9 mouse cellular contexts compared by ENCODE assay signal in genomic region chr7:45786136-45786578, GRCm38 (mm10). TPM values are rescaled to one million over a fixed set of nuclear protein-coding genes. Genes with fewer than 3 reads are reported as not detected.
DNase-seq lines count a peak whose midpoint lies in the region; ATAC-seq and TF ChIP-seq lines count a peak whose summit lies in the region.
"Had no signal": no experiment of that assay in that cellular context is flagged by ENCODE, and none has a peak within 500 bp of the region (broad histone marks: within the 10 kb centered on the region; RNA-seq: fewer than 3 reads in every experiment).

No protein-coding gene starts in this region.

- WGBS in forebrain, embryonic 13.5 days = under 1% methylated on average over 14 of the region's 14 CpGs
- WGBS in limb, embryonic 13.5 days = 0% methylated on average over 14 of the region's 14 CpGs

- intact Hi-C loops in left cerebral cortex, postnatal 4 days (cut with DNase I) = no loop called here

- no peak for TF ChIP-seq CTCF in testis, adult 2 months (IDR thresholded peaks at IDR 0.05; ENCODE audit: control insufficient read depth, insufficient read depth, insufficient replicate concordance, low read depth, low read length)

- peaks cover 31% of the 10 kb centered on the region for H3K4me1 ChIP-seq in forebrain, embryonic 13.5 days
- H3K4me1 ChIP-seq in limb, embryonic 13.5 days = peaks cover 32% of the 10 kb centered on the region
- H3K4me1 ChIP-seq in testis, adult 2 months (ENCODE audit: control insufficient read depth, insufficient read depth, low read length) = peaks cover 32% of the 10 kb centered on the region

- no peaks in the 10 kb centered on the region for H3K27me3 ChIP-seq in forebrain, embryonic 13.5 days
- H3K27me3 ChIP-seq in limb, embryonic 13.5 days = 0 out of 2 replicates have a peak, but pooled peaks cover 4% of the 10 kb centered on the region
- no peaks in the 10 kb centered on the region for H3K27me3 ChIP-seq in testis, adult 2 months (ENCODE audit: control insufficient read depth, insufficient read depth, low read length)

- peak overlapping the region; percentile 92 for H3K9ac ChIP-seq in forebrain, embryonic 13.5 days
- peak overlapping the region; percentile 72 for H3K9ac ChIP-seq in limb, embryonic 13.5 days

- peak; percentile 39 for ATAC-seq in forebrain, embryonic 13.5 days
- ATAC-seq in limb, embryonic 13.5 days (ENCODE audit: low FRiP score, low read depth) = peak; percentile 80
- no peak for ATAC-seq in granulocyte monocyte progenitor cell, adult 5-6 weeks (replicated peaks; ENCODE audit: poor library complexity, severe bottlenecking)

- peak; percentile 86 for DNase-seq in left cerebral cortex, postnatal 4 days
- DNase-seq in left cerebral cortex, adult 11 months (ENCODE audit: low spot score) = no peak
- DNase-seq in cerebellum, adult 11-12 months = peak; percentile 87
- no peak for DNase-seq in adrenal gland, postnatal 25 days

- TF ChIP-seq POLR2A in testis, adult 2 months (IDR thresholded peaks at IDR 0.05; ENCODE audit: control insufficient read depth, low read depth, low read length) = no peak

- H3K36me3 ChIP-seq in forebrain, embryonic 13.5 days (ENCODE audit: poor library complexity, severe bottlenecking) = peaks cover 40% of the 10 kb centered on the region
- H3K36me3 ChIP-seq in limb, embryonic 13.5 days = peaks cover 37% of the 10 kb centered on the region
- no peaks in the 10 kb centered on the region for H3K36me3 ChIP-seq in testis, adult 2 months (ENCODE audit: control insufficient read depth, insufficient read depth, low read length)

- peak overlapping the region; percentile 91 for H3K4me2 ChIP-seq in forebrain, embryonic 13.5 days
- H3K4me2 ChIP-seq in limb, embryonic 13.5 days (replicated peaks) = peak overlapping the region; percentile 85

- H3K27ac ChIP-seq in forebrain, embryonic 13.5 days = peak overlapping the region; percentile 97
- H3K27ac ChIP-seq in limb, embryonic 13.5 days = peak overlapping the region; percentile 66; the same call in 1 of the 2 replicates
- H3K27ac ChIP-seq in testis, adult 2 months (ENCODE audit: control insufficient read depth, insufficient read depth, low read depth, low read length) = no peak overlapping the region

- peak overlapping the region; percentile 93 for H3K4me3 ChIP-seq in forebrain, embryonic 13.5 days
- peak overlapping the region; percentile 88 for H3K4me3 ChIP-seq in limb, embryonic 13.5 days
- H3K4me3 ChIP-seq in testis, adult 2 months (ENCODE audit: control insufficient read depth, low read depth, low read length) = peak overlapping the region; percentile 74

- H3K9me3 ChIP-seq in forebrain, embryonic 13.5 days (replicated peaks) = no peaks in the 10 kb centered on the region
- no peaks in the 10 kb centered on the region for H3K9me3 ChIP-seq in limb, embryonic 13.5 days

RNA-seq across cellular contexts. Expression of gene Sult2b1, which starts 1.7 kb away (rescaled TPM):
- 1 to 10 TPM; 4.9 to 5.5 TPM for total RNA-seq in left cerebral cortex, postnatal 4 days (2021)
- 4.1 and 4.4 TPM in 2 replicates for polyA plus RNA-seq in forebrain, embryonic 13.5 days (2015; fragmentation: Nextera tagmentation; extraction: Ambion mirVana)
- polyA plus RNA-seq in limb, embryonic 13.5 days (2015; fragmentation: Nextera tagmentation; extraction: Ambion mirVana) = 3.1 and 3.7 TPM in 2 replicates
- 8.8 and 9.5 TPM in 2 replicates for polyA plus RNA-seq in testis, adult 2 months (2012; rRNA removed)
- total RNA-seq in adrenal gland, postnatal 25 days (2021) = 0.90 and 1.1 TPM in 2 replicates
- total RNA-seq in granulocyte monocyte progenitor cell, adult 5-6 weeks (2014; fragmentation: Nextera tagmentation) = 1.3 and 3.3 TPM in 2 replicates
- 0.39 TPM in 1 of 2 replicates, not detected in the other for total RNA-seq in granulocyte monocyte progenitor cell, adult 5-6 weeks (2017)

RNA-seq across cellular contexts. Expression of gene Lmtk3, which starts 2.6 kb away (rescaled TPM):
- 100 to 1,000 TPM; 304 to 352 TPM for total RNA-seq in left cerebral cortex, postnatal 4 days (2021)
- polyA plus RNA-seq in forebrain, embryonic 13.5 days (2015; fragmentation: Nextera tagmentation; extraction: Ambion mirVana) = 12.4 and 13.1 TPM in 2 replicates
- polyA plus RNA-seq in limb, embryonic 13.5 days (2015; fragmentation: Nextera tagmentation; extraction: Ambion mirVana) = 4.3 and 4.9 TPM in 2 replicates
- 23.1 and 26.1 TPM in 2 replicates for polyA plus RNA-seq in testis, adult 2 months (2012; rRNA removed)
- total RNA-seq in adrenal gland, postnatal 25 days (2021) = 10.0 and 14.8 TPM in 2 replicates
- not detected in 2 replicates for total RNA-seq in granulocyte monocyte progenitor cell, adult 5-6 weeks (2014; fragmentation: Nextera tagmentation)
- total RNA-seq in granulocyte monocyte progenitor cell, adult 5-6 weeks (2017) = not detected in 2 replicates
- polyA plus RNA-seq: liver, embryonic 16.5 days had no signal

RNA-seq across cellular contexts. Expression of gene Cyth2, which starts 28.2 kb away (rescaled TPM):
- total RNA-seq in left cerebral cortex, postnatal 4 days (2021) = 100 to 1,000 TPM; 249 TPM
- polyA plus RNA-seq in forebrain, embryonic 13.5 days (2015; fragmentation: Nextera tagmentation; extraction: Ambion mirVana) = 314 and 335 TPM in 2 replicates
- polyA plus RNA-seq in limb, embryonic 13.5 days (2015; fragmentation: Nextera tagmentation; extraction: Ambion mirVana) = 135 and 137 TPM in 2 replicates
- polyA plus RNA-seq in testis, adult 2 months (2012; rRNA removed) = 149 and 166 TPM in 2 replicates
- total RNA-seq in adrenal gland, postnatal 25 days (2021) = 114 and 134 TPM in 2 replicates
- 32.7 and 36.3 TPM in 2 replicates for total RNA-seq in granulocyte monocyte progenitor cell, adult 5-6 weeks (2014; fragmentation: Nextera tagmentation)
- total RNA-seq in granulocyte monocyte progenitor cell, adult 5-6 weeks (2017) = 33.1 and 35.3 TPM in 2 replicates

RNA-seq across cellular contexts. Expression of gene Kcnj14, which starts 38.4 kb away (rescaled TPM):
- 1 to 10 TPM; 1.6 to 2.1 TPM for total RNA-seq in left cerebral cortex, postnatal 4 days (2021)
- 0.45 and 0.49 TPM in 2 replicates for polyA plus RNA-seq in forebrain, embryonic 13.5 days (2015; fragmentation: Nextera tagmentation; extraction: Ambion mirVana)
- polyA plus RNA-seq in limb, embryonic 13.5 days (2015; fragmentation: Nextera tagmentation; extraction: Ambion mirVana) = 2.1 TPM in 2 replicates
- 0.06 and 0.11 TPM in 2 replicates for polyA plus RNA-seq in testis, adult 2 months (2012; rRNA removed)
- total RNA-seq in adrenal gland, postnatal 25 days (2021) = 0.30 and 0.33 TPM in 2 replicates
- total RNA-seq in granulocyte monocyte progenitor cell, adult 5-6 weeks (2014; fragmentation: Nextera tagmentation) = 0.47 and 0.71 TPM in 2 replicates
- total RNA-seq in granulocyte monocyte progenitor cell, adult 5-6 weeks (2017) = not detected in 2 replicates

RNA-seq across cellular contexts. Expression of gene Grwd1, which starts 44.6 kb away (rescaled TPM):
- 10 to 100 TPM; 31.8 to 35.5 TPM for total RNA-seq in left cerebral cortex, postnatal 4 days (2021)
- polyA plus RNA-seq in forebrain, embryonic 13.5 days (2015; fragmentation: Nextera tagmentation; extraction: Ambion mirVana) = 49.2 and 53.6 TPM in 2 replicates
- 69.1 and 71.6 TPM in 2 replicates for polyA plus RNA-seq in limb, embryonic 13.5 days (2015; fragmentation: Nextera tagmentation; extraction: Ambion mirVana)
- 11.2 and 12.1 TPM in 2 replicates for polyA plus RNA-seq in testis, adult 2 months (2012; rRNA removed)
- total RNA-seq in adrenal gland, postnatal 25 days (2021) = 22.3 and 26.6 TPM in 2 replicates
- total RNA-seq in granulocyte monocyte progenitor cell, adult 5-6 weeks (2014; fragmentation: Nextera tagmentation) = 30.9 and 33.6 TPM in 2 replicates
- total RNA-seq in granulocyte monocyte progenitor cell, adult 5-6 weeks (2017) = 21.9 and 27.3 TPM in 2 replicates

Comparison
In these comparisons a context has a peak if more than half of its experiments do, and no peak if none do; other contexts are left out.
1. DNase-seq: peak in left cerebral cortex, postnatal 4 days (single experiment) and cerebellum, adult 11-12 months (single experiment); none in left cerebral cortex, adult 11 months (single experiment) and adrenal gland, postnatal 25 days (single experiment).
2. RNA of gene Lmtk3, which starts 2.6 kb away (total RNA-seq): 304 to 352 TPM in left cerebral cortex, postnatal 4 days; 10.0 to 14.8 TPM in adrenal gland, postnatal 25 days and not detected in granulocyte monocyte progenitor cell, adult 5-6 weeks; every median in the first group is over 10 times any median in the second.
3. Peak in every context shown above with its lines, with median percentiles within 50 percentile points of each other: H3K4me3 ChIP-seq.